Mouse (Mus musculus) large intestine, adult 2 months (tissue): ENCODE measurements at regions not wholly inside any gene's neighbourhood (a gene's known extent, or its start where the extent isn't known, plus 50 kb on each side); places are given as distances from the start of the nearest gene placed in this dataset.

Experiments
- DNase-seq: peaks from one replicate; pipeline ENCODE4 v3.0.0-alpha.2; 2012; ENCODE audit warnings: low read depth, low spot score
- WGBS: fragments of 180-500 bp; shearing (Covaris S2); methylation state at CpG from one replicate; pipeline ENCODE4 v1.1.7; 2018; 5-methylcytosine and 5-hydroxymethylcytosine counted together

DNA sequence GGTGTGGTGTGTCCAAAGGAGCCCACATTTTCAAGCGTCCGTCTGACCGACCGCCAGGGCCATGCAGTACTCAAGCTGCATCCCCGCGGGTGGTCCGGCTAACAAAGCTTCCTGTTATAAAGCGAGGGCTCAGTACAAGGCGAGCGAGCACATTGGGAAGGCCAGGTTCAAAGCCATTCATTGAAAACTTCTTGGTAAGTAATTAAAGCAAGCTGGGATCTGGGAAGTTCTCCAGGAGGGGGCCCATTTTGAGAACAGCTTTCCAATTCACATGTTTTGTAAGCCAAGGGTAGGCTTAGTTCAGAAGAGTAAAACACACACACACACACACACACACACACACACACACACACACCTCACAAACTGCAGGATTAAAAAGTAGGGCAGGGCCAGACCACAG, 57.3 kb upstream of the Prep start:
- 78% methylated on average over 10 of the region's 10 CpGs for WGBS
- DNase-seq, result no peak

DNA sequence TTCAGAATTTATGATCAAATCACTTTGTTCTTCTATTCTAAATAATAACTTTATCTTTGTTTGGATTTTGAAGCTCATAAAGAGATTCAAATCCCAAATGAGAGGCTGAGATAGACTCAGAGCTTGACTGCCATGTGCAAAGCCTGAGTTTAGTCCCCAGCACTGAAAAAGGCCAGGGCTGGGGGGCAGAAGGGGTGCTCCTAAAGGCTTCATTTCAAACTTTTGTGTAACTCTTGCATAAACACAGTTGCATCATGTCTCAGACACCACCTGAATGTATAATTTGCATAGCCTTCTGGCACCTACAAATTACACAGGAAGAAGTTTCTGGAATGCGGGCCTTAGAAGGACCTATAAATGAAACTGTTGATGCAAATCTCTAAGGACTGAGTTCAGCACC, 57.8 kb upstream of the Prep start:
- no peak for DNase-seq
- WGBS, result 88% methylated on average over 1 of the region's 1 CpGs

DNA sequence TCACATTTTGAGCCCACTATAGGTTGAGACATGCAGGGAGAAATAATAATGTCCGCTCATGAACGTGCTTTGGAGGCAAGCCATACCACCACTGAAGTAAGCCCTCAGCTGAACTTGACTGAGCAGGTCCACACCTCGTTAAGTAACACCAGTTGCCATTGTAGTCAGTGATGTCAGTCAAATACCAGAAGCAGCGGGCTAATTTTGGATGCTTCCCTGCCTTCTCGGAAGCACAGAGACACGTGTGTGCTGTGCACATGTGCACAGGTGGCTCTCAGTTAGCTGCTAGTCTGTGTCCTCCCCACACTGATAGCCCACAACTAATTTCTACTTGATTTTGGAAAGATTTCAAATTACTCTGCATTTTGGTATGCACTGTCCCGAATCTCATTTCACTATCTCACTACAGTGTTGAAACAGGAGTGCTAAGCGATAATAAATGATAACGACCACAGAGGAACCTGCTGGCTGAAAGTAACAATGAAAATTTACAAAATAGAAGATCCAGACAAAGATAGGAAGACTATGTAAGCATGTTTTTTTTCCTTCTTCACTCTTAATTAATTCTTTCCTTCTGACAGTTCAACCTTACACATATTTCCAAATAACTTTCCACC, 62.9 kb upstream of the Prep start:
- DNase-seq, result no peak
- WGBS, result 76% methylated on average over 9 of the region's 9 CpGs

DNA sequence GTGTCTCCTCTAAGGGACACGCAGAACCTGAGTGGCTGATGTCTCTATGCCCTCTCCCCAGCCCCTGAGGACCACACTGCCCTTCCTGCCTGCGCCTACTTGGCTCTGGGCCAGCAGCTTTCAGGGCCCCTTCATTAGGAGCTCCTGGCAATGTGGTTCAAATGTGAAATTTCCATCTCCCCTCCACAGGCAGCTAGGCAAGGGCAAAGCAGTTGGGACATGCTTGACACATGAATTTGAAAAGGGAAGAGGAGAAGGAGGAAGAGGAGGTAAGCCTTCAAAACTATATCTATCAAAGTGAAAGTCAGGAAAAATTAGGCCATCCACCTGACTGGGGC, 63.7 kb upstream of the Prep start:
- DNase-seq, result no peak
- 36% methylated on average over 2 of the region's 2 CpGs for WGBS

DNA sequence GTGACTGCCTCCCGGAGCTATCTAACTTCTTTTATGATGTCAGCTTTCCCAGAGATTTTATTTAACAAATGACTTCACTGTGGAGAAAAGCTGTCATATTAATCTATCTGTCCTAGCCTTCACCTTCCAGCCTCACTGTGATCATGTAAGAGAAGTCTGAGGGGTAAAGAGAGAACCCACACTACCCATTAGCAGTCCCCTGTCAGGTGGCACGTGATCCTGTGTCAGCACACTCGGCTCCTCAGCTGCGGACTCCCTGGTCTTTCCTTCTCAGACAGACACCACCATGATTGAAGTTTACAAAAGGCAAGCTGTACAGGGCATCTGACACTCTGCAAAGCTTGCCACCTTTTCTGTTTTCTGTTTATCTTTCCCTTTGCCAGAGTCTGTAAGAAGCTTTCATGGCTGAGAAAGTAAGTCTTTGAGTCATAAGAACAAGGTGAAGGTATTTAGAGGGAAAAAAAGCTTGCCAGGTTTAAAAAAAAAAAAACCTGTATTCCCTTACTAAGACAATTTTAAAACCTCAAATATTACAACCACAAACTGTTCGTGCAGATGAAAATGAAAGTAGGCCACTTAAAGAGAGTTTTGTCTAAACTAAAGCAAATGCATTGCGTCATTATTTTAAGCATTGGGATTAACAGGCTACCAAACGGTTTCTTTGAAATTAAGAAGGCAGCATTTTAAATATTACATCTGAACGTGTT, 64.2 kb upstream of the Prep start:
- 17% methylated on average over 8 of the region's 8 CpGs for WGBS
- DNase-seq, result no peak

DNA sequence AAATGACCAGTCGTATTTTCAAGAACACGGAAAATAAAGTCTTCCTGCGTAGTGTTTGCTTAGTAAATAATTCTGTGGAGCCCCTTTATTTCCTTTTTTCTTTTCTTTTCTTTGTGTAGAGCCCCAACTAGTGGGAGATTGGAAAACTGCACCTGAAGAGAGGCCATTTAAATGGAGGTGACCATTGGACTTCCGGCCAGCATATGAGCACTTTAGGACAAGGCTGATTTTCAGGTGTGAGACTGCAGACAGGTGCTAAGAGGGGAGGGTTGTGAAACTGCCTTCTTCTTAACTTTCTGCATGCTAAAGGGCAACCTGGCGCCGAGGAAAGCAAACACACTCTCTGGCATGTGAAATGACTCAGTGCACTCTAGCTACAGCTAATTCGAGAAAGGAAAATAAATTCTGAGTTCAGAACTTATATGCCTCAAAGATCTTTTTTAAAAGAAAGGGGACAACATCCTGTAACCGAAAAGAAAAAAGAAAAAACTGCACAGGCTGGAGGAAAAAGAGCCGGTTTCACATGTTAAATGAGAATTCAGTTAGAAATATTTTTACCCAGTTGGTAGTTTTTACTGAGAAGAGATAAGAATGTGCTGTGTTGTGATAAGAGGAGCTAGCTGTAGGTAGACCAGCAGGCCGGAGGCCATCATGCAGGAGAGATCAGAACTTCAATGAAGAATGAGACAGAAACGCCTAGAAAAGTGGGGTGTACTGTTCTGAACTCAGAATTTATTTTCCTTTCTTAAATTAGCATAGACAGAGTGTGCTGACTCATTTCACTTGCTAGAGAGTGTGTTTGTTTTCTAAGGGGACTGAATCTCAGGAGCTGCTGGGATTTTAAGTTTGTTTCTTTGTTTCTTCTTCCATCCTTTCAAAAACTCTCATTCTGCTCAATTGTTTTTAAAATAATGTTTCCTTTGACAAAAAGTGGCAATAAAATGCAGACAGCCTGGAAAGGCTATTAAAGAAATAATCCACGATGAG, 65.8 kb upstream of the Prep start:
- peak; percentile 82 for DNase-seq
- WGBS, result 18% methylated on average over 12 of the region's 12 CpGs

DNA sequence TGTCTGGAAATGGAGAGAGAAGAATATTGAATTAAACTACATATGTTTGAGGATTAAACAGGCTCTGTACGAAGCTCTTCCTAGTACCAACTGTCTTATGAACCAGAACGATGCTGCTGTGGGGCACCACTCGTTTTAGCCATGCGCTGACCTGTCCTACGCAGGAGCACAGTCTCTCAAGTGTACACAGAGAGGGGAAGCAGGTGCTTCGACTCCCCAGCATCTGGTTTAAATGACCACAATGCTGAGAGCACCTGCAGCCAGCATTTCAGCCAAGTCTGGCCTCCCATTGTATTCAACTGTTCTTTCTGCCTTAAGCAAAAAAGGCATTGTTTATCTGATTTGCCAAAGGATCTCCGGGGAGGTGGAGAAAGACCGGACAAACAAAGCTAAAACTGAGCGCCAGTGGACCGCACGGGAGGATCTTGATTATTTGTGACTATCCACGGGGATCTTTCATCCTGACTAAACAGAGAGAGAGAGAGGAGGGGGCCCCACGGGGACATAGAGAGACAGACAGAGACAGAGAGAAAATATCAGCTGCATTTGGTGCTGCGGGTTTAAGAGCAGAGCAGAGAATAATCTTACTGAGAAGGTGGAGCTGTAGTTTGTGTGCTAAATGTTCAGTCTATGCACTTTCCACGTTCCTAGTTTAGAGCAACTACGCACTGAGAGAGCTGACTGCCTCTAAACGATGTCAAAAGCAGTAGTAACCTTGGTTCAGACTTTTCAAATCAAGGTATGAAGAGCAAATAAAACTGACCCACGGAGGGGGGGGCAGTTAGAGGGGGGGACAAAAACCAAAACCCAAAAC, 66.8 kb upstream of the Prep start:
- no peak for DNase-seq
- WGBS, result 8% methylated on average over 18 of the region's 18 CpGs

DNA sequence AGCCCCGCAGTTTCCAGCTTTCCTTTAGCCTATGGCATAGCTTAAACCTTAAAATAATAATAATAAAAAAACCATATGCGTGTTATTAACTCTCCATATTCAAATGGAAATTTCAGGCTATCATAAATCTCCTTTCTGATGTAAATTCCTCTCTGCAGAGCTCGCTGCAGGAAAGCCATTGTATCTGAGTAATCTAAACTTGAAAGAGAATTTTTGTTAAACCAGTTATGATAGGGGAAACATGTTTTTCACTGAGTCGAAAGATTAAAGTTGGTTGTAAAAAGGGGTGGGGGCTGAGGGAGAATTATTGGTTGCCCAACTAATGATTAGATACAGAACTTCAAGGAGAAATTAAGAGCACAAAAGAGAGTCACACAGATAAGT, 69.1 kb upstream of the Prep start:
- no peak for DNase-seq
- 17% methylated on average over 4 of the region's 4 CpGs for WGBS

DNA sequence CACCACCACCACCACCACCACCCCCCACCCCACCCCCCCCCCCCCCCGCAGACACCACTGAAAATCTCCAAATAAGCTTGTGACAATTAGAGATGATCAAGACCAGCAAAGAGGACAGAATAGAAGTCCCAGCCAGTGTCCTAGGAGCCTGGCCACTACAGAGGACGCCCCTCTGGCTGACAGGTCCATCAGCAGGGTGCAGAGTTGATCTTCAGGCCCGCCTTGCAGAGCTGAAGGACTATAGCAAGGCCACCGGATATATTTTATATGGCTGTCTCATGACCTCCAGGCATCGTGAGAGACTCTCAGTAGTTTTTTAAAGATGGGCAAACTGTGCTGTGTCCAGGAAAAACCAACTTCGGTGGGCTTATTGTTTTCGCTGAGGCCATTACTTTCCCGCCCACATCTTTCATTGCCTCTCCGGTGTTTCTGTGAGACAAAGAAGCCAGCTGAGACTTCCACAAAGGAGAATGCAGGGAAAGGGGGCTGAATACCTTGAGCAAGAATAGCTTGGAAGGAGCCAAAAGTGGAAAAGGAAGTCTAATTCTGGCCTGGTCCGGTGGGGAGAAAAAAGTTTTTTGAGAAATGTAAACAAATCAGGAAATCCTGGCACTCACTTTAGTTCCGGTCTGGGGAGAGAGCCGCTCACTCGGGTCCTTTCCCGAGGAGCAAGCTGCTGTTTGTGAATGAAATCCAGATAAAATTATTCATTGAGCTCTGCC, 69.7 kb upstream of the Prep start:
- no peak for DNase-seq
- WGBS, result 29% methylated on average over 14 of the region's 14 CpGs

DNA sequence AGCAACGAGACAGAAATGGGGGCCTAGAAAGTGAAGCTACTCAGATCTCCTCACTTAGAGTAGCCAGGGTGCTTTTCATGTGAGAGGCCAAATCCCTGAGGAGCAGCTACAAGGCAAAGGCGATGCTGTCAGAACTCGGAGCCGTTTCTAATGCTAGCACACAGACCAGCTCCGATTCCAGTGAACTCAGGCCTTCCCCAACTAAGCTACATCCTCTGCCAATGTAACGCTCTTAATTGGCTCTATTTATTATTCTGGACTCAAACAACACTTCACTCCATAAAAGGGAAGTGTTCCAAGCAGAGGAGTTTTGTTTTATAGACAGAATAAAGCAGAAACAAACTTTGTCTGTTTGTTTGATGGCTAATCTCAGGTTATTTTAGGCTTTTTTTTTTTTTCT, 71.2 kb upstream of the Prep start:
- no peak for DNase-seq
- WGBS, result 75% methylated on average over 6 of the region's 6 CpGs

DNA sequence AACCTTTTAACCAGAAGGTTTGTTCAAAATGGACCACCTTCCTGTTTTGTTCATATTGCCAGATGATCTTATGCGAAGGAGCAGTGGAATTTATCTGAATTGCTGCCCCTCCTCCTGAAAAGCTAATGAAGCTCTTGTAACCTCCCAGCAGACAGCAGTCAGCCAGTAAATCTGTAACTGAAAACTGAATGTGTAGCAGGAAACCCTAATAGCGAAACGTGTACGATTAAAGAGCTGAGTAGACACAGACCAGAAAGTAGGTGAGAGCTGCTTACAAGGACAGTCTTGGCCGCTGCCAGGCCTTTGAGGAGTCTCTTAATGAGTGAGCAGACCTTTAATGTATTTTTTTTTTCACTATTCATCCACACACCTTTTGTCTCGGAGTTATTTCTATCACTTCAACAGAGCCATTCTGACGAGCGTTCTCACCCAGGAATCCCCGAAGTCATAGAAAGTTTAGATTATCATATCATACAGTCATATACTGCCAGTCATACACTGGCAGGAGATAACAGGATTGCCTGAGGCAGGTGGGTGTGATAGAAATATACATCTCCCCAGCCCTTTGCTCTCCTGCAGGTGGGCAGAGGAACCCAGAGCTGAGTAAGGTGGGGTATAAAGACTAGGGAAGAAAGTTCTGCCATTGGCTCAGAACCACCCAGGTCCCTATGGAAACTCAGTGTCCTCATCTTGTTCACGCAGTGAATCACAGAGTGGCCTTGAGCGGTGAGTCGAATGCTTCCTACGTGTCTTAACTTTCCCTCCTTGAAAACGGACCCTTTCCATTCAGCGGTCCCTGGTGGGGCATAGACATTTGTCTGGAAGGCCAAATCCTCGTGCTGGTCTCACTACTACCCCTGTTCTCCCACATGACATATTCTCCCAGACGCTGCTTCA, 72.4 kb upstream of the Prep start:
- 83% methylated on average over 17 of the region's 17 CpGs for WGBS

DNA sequence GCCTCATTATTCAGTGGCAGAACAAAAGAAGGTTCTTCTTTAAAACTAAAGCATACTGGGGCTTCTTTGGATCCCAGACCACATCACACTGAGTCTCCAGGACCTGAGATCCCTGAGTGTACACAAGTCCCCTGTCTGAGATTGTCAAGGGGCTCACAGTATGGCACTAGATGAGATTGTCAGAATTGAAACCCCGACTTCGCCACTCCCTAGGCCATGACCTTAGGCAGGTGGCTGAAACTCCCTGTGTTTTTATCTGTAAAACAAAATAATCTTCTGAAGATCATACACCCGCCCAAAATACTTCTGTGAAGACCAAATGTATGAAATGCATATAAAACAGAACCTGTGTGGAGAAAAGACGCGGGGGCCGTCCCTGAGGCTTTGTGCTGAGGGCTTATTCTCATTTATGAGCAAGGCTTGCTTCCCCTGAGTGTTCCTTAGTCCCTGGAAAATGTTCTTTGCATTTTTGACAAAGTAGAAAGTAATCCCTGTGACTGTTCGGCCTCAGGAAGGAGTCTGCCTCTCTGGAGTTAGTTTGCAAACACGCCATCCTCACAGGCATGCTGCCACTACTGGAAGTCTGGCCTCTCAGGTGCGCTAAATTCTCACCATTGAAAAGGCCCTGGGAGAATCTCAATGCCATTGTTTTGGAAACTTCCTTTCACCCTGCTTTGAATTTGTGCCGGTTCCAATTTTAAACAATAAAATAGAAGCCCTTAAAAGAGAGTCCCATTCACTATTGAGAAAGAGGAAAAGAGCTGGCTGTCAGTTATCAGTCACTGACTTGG, 73.3 kb upstream of the Prep start:
- WGBS, result 73% methylated on average over 10 of the region's 10 CpGs
- no peak for DNase-seq

More for the DNA sequence above, 72.4 kb upstream of the Prep start:
- DNase-seq, result no peak

DNA sequence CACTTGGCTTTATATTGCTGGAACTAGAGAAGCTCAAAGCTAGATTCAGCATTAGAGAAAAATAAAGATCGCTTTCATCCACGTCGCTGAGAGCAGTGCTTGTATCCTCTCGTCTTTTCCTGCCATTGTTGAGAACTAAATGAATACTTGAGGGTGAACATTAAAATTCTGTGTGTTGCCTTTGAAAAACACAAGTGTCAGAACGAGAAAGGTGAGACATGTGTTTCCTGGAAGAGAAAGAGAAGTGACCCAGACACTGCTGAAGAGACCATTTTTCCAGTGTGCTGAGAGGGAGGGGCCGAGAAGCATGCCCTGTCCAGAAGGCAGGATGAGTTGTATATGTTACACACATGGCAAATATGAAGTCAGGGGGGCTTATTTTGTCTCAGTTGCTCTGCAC, 77.5 kb upstream of the Prep start:
- WGBS, result 85% methylated on average over 6 of the region's 6 CpGs
- DNase-seq, result no peak

DNA sequence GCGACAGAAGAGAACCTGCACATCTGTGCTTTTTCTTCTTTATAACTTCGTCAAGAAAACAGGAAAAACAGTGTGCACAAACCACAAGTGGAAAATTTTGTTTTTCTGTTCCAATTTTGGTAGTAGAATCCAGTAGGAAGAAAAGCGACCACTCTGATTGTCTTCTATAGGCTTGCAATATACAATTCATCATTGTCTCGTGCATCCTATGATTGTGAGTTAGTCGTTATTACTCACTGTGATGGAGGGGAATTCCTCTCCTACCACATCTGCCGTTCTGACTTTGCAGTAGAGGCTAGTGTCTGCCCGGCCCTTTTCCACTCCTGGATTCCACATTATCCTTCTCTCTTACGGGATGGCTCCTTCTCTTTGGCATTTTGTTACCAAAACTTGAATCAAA, 78.2 kb upstream of the Prep start:
- no peak for DNase-seq
- 86% methylated on average over 8 of the region's 8 CpGs for WGBS

DNA sequence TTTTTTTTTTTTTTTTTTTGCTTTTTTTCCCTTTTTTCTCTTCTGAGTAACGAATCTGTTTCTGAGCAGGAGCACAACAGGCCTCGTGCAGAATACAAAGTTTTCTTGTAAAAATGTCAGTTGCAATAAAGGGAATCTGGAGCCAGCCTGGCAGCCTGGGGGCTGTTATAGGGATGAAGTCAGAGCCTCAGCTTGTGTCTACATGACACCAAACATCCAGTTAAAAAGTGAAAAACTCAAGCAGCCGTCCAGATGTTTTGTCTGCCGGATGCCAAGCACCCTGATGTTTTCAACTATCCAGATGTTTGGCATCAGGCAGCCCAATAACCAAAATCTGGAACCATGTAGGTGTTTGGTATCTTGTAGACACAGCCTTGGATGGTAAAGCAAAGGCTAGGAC, 79.4 kb upstream of the Prep start:
- no peak for DNase-seq
- WGBS, result 62% methylated on average over 4 of the region's 4 CpGs

DNA sequence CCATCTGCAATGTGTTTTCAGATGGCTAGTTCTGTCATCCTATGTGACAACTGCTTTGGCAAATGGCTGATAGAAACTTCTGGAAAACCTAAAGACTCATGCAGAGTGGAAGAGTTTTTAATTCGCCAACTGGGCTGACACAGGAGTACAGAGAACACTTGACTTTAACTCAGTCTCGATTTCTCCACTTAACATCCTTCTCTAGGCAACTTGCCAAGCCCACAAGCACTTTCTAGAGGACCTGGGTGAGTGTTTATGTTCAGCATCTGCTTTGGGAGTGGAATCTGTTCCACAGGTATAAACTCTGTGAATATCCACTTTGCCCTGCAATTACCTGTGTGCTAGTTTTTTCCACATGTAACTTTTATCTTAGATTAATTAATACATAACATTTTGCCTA, 85.1 kb upstream of the Prep start:
- 45% methylated on average over 2 of the region's 2 CpGs for WGBS
- no peak for DNase-seq

DNA sequence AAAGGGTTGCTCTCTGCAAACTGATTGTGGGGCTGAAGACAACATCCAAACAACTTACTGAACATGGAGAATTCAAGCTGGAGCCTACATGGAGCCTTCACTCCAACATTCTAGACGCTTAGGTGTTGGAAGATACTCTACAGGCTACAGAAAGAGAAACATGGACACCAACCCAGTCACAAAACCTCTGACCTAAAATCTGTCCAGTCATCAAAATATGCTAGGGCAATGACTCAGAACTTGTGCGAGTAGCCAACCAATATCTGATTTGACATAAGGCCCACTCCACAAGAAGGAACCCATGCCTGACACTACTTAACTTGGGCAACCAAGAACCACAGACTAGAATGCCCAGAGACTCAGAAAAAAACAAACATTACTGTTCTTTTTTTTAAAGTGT, 90.2 kb upstream of the Prep start:
- no peak for DNase-seq
- WGBS, result 96% methylated on average over 2 of the region's 2 CpGs

DNA sequence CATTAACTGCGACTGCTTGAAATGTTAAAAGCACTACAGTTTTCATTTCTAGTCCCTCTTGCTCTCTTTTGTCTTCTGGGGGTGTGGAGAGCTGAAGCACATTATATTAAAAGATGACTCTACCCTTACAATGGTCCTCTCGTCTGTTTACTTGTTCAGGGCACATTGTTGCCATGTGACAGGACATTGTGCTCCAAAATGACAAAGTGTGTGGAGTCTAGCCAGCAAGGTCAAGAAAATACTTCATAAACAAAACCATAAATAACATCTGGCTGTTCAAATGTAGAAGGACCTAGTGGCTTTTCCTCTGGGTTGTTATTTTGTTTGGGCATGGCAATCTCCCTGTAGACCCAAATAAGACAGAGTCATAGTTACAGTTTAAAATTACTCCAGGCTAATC, 95.1 kb upstream of the Prep start:
- DNase-seq, result no peak
- whole genome bisulfite sequencing, result 75% methylated on average over 2 of the region's 2 CpGs
